Mouse (Mus musculus) embryonic facial prominence, embryonic 11.5 days (tissue): ENCODE data around the gene Hnrnph1. TPM values are rescaled to one million over a fixed set of nuclear protein-coding genes. Genes with fewer than 3 reads are reported as not detected.

Experiments
- microRNA counts: library from miRNA; unstranded; fragments of <30 nt; microRNA quantifications from one replicate; lab custom pipeline; 2016
- microRNA-seq: library from miRNA; unstranded; fragments of <30 nt; microRNA quantifications from one replicate; pipeline ENCODE4, GENCODE M21; 2016; ENCODE audit warnings: borderline number of aligned reads
- polyA plus RNA-seq: library from polyadenylated mRNA; unstranded; fragments of >200 nt; fragmentation: Nextera tagmentation; extraction: Ambion mirVana; gene quantifications from 2 replicates; pipeline ENCODE4 v1.2.1, GENCODE M21; 2014

The Hnrnph1 gene
- polyA plus RNA-seq, 1 experiment from 2014 or later: 855 TPM

MicroRNAs encoded within 50 kb of the gene (microRNA counts, 519-probe panel; counts per million panel counts)
- 4,045 counts per million, percentile 61 among the panel's probes with 10 or more counts for microRNA mmu-miR-804 (lab: Ali Mortazavi, UCI)

Small RNAs within 50 kb of the gene (microRNA-seq; reads per million reads assigned to microRNA genes)
- not detected for gene Mir804

Other genes with a start within 250 kb of the Hnrnph1 start
- 24.8 and 26.0 TPM in 2 replicates for gene Tbc1d9b, start 245.6 kb upstream of the Hnrnph1 start, polyA plus RNA-seq
- 24.9 and 25.5 TPM in 2 replicates for gene Mrnip, start 202.5 kb upstream of the Hnrnph1 start, polyA plus RNA-seq
- 135 and 142 TPM in 2 replicates for gene Sqstm1, start 166.2 kb upstream of the Hnrnph1 start, polyA plus RNA-seq
- 19.5 and 21.1 TPM in 2 replicates for gene Mgat4b, start 166.1 kb upstream of the Hnrnph1 start, polyA plus RNA-seq
- gene Ltc4s, start 138.4 kb upstream of the Hnrnph1 start, polyA plus RNA-seq: 0.36 and 0.57 TPM in 2 replicates
- gene Maml1, start 84.7 kb upstream of the Hnrnph1 start, polyA plus RNA-seq: 10.8 and 11.9 TPM in 2 replicates
- 247 and 265 TPM in 2 replicates for gene Canx, start 51.3 kb upstream of the Hnrnph1 start, polyA plus RNA-seq
- not detected in 2 replicates for gene Cby3, start 22.5 kb upstream of the Hnrnph1 start, polyA plus RNA-seq
- 22.9 and 24.4 TPM in 2 replicates for gene Rufy1, start 54.1 kb downstream of the Hnrnph1 start, polyA plus RNA-seq
- 2.2 and 2.5 TPM in 2 replicates for gene Adamts2, start 225.1 kb downstream of the Hnrnph1 start, polyA plus RNA-seq